Mouse (Mus musculus): ENCODE measurements at regions not wholly inside any gene's neighbourhood (a gene's known extent, or its start where the extent isn't known, plus 50 kb on each side); places are given as distances from the start of the nearest gene placed in this dataset.

- no peaks in the 10 kb centered on the region for H3K27me3 ChIP-seq (replicated peaks)
- no peaks in the 10 kb centered on the region for H3K79me2 ChIP-seq (replicated peaks; ENCODE audit: control insufficient read depth, extremely low read depth, insufficient read depth, poor library complexity, severe bottlenecking)
- H3K9me3 ChIP-seq (replicated peaks; ENCODE audit: low read length) = no peaks in the 10 kb centered on the region
- no peak for DNase-seq (ENCODE audit: extremely low read depth)
- TF ChIP-seq POLR2AphosphoS2 (IDR thresholded peaks at IDR 0.05; ENCODE audit: low read depth, low read length) (no peak), ZC3H11A (IDR thresholded peaks at IDR 0.05; ENCODE audit: low read depth, low read length) (no peak), RAD21 (IDR thresholded peaks at IDR 0.05; ENCODE audit: low read depth, low read length) (no peak), CHD2 (IDR thresholded peaks at IDR 0.05; ENCODE audit: low read length) (no peak), MAX (IDR thresholded peaks at IDR 0.05; ENCODE audit: low read length) (no peak), ZKSCAN1 (IDR thresholded peaks at IDR 0.05; ENCODE audit: borderline replicate concordance, low read depth, low read length) (no peak), EP300 (IDR thresholded peaks at IDR 0.05; ENCODE audit: low read length) (no peak), USF1 (IDR thresholded peaks at IDR 0.05; ENCODE audit: low read depth, low read length) (no peak), MAZ (IDR thresholded peaks at IDR 0.05; ENCODE audit: low read depth, low read length) (no peak), TBP (conservative IDR thresholded peaks at IDR 0.05; ENCODE audit: low read depth, low read length) (no peak), JUN (IDR thresholded peaks at IDR 0.05; ENCODE audit: insufficient read depth, low read depth, low read length) (no peak), MYC (IDR thresholded peaks at IDR 0.05; ENCODE audit: low read depth, low read length) (no peak), RCOR1 (conservative IDR thresholded peaks at IDR 0.05; ENCODE audit: low read depth, low read length) (no peak), MAFK (IDR thresholded peaks at IDR 0.05; ENCODE audit: insufficient replicate concordance, low read length) (no peak), NRF1 (IDR thresholded peaks at IDR 0.05; ENCODE audit: low read depth, low read length) (no peak), E2F4 (IDR thresholded peaks at IDR 0.05; ENCODE audit: insufficient replicate concordance, low read depth, low read length) (no peak), KAT2A (IDR thresholded peaks at IDR 0.05; ENCODE audit: insufficient replicate concordance, low read length) (no peak), BHLHE40 (IDR thresholded peaks at IDR 0.05; ENCODE audit: low read depth, low read length) (no peak), POLR2A (IDR thresholded peaks at IDR 0.05; ENCODE audit: low read depth, low read length) (no peak)
- H3K4me1 ChIP-seq (ENCODE audit: control insufficient read depth in 1 of 2, insufficient read depth in 2 of 2) = peaks cover 0 to 5% of the 10 kb centered on the region in 2 experiments; a peak in 1 of 4 replicates
- in situ Hi-C loops (cut with MboI; ENCODE audit: low pct_ligation_motif_present, low pct_unique_long_range_greater_than_20kb, low sequenced_read_pairs) (no loop called here), dilution Hi-C loops (cut with MboI; ENCODE audit: extremely low pct_ligation_motif_present, extremely low pct_unique_long_range_greater_than_20kb, low sequenced_read_pairs) (no loop called here)
- H3K9ac ChIP-seq (ENCODE audit: insufficient read depth, low read depth) = no peak overlapping the region
- H3K36me3 ChIP-seq (replicated peaks in 1 of 2; ENCODE audit: control insufficient read depth in 1 of 2, insufficient read depth in 1 of 2, low read length in 1 of 2) = no peaks in the 10 kb centered on the region
- H3K4me2 ChIP-seq (ENCODE audit: insufficient read depth, low read depth, poor library complexity, severe bottlenecking) = no peak overlapping the region
- H3K4me3 ChIP-seq (replicated peaks in 1 of 3; ENCODE audit: low read depth in 2 of 3, low read length in 2 of 3, poor library complexity in 1 of 3) = no peak overlapping the region
- H3K27ac ChIP-seq (ENCODE audit: insufficient read depth, low read depth) = no peak overlapping the region
Measured at GRCm38 (mm10) chr2:7796415-7796814, 287.1 kb upstream of the Celf2 start.

DNA sequence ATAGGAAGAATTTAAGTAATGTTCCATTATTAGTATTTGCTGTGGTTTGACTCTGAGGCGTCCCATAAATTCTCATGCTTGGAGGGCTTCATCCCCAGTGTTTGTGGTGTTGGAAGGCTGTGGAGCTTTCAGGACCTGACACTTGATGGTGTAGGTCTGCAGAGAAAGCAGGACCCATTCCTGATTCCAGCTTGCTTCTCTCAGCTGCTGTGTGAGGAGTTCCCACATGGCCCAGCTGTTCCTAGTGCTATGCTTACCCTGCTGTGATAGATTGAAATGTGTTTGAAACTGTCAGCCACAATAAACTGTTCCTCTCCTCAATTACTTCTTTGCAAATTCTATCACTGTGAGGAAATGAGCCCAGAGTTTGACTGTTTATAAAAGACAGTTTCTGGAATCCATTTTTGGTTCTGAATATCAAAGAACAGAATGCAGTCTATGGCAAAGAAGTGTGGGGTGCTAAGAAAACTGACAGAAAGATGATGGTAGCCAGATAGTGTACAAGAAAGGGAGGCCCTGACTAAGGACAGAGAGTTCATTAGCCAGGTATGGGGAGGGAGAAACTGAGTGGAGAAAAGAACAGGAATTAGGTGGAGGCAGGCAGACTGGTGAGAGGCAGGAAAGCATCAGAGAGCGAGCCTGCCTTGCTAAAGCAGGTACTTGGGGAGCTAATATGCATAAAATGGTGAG, 283.2 kb upstream of the Celf2 start:
- Histone ChIP-seq H3K79me2 (replicated peaks; ENCODE audit: control insufficient read depth, extremely low read depth, insufficient read depth, poor library complexity, severe bottlenecking) (no peaks in the 10 kb centered on the region), H3K4me3 (replicated peaks in 1 of 3; ENCODE audit: low read depth in 2 of 3, low read length in 2 of 3, poor library complexity in 1 of 3) (no peak overlapping the region), H3K9me3 (replicated peaks; ENCODE audit: low read length) (no peaks in the 10 kb centered on the region), H3K4me1 (ENCODE audit: control insufficient read depth in 1 of 2, insufficient read depth in 2 of 2) (peaks cover 0 to 5% of the 10 kb centered on the region in 2 experiments; a peak in 1 of 4 replicates), H3K27me3 (replicated peaks) (no peaks in the 10 kb centered on the region), H3K4me2 (ENCODE audit: insufficient read depth, low read depth, poor library complexity, severe bottlenecking) (no peak overlapping the region), H3K9ac (ENCODE audit: insufficient read depth, low read depth) (no peak overlapping the region), H3K27ac (ENCODE audit: insufficient read depth, low read depth) (no peak overlapping the region), H3K36me3 (replicated peaks in 1 of 2; ENCODE audit: control insufficient read depth in 1 of 2, insufficient read depth in 1 of 2, low read length in 1 of 2) (no peaks in the 10 kb centered on the region)
- no peak for TF ChIP-seq BHLHE40 (IDR thresholded peaks at IDR 0.05; ENCODE audit: low read depth, low read length)
- TF ChIP-seq MYC (IDR thresholded peaks at IDR 0.05; ENCODE audit: low read depth, low read length) = no peak
- TF ChIP-seq ZMIZ1 (IDR thresholded peaks at IDR 0.05; ENCODE audit: low read depth, low read length) = no peak
- no peak for TF ChIP-seq CHD1 (IDR thresholded peaks at IDR 0.05; ENCODE audit: low read depth, low read length)
- no peak for TF ChIP-seq TBP (conservative IDR thresholded peaks at IDR 0.05; ENCODE audit: low read depth, low read length)
- no peak for TF ChIP-seq KAT2A (IDR thresholded peaks at IDR 0.05; ENCODE audit: insufficient replicate concordance, low read length)
- no peak for TF ChIP-seq ZNF384 (IDR thresholded peaks at IDR 0.05; ENCODE audit: low read depth, low read length)
- TF ChIP-seq MXI1 (IDR thresholded peaks at IDR 0.05; ENCODE audit: low read depth, low read length) = no peak
- no peak for TF ChIP-seq CHD2 (IDR thresholded peaks at IDR 0.05; ENCODE audit: low read length)
- no peak for TF ChIP-seq EP300 (IDR thresholded peaks at IDR 0.05; ENCODE audit: low read length)
- no peak for TF ChIP-seq IRF4 (IDR thresholded peaks at IDR 0.05; ENCODE audit: low read depth, low read length)
- TF ChIP-seq NRF1 (IDR thresholded peaks at IDR 0.05; ENCODE audit: low read depth, low read length) = no peak
- TF ChIP-seq SMC3 (IDR thresholded peaks at IDR 0.05; ENCODE audit: low read depth, low read length) = no peak
- no peak for TF ChIP-seq USF2 (conservative IDR thresholded peaks at IDR 0.05; ENCODE audit: low read depth, low read length)
- no peak for TF ChIP-seq MAFK (IDR thresholded peaks at IDR 0.05; ENCODE audit: insufficient replicate concordance, low read length)
- TF ChIP-seq HCFC1 (IDR thresholded peaks at IDR 0.05; ENCODE audit: low read depth, low read length) = no peak
- TF ChIP-seq GABPA (IDR thresholded peaks at IDR 0.05; ENCODE audit: insufficient replicate concordance, low read depth, low read length) = no peak
- in situ Hi-C loops (cut with MboI; ENCODE audit: low pct_ligation_motif_present, low pct_unique_long_range_greater_than_20kb, low sequenced_read_pairs) = no loop called here
- DNase-seq (ENCODE audit: extremely low read depth) = no peak
- dilution Hi-C loops (cut with MboI; ENCODE audit: extremely low pct_ligation_motif_present, extremely low pct_unique_long_range_greater_than_20kb, low sequenced_read_pairs) = no loop called here
